Mouse (Mus musculus) layer of hippocampus, postnatal 10 days (tissue): Measurements from ENCODE around the gene Rab30. TPM values are rescaled to one million over a fixed set of nuclear protein-coding genes. Genes with fewer than 3 reads are reported as not detected.

Experiments used
- total RNA-seq, 2 experiments: library from RNA; stranded (reverse); gene quantifications; 2 replicates each; pipeline ENCODE4 v1.2.3; 2021

The Rab30 gene
- total RNA-seq, 2 experiments from 2014 or later = 43.7 to 44.0 TPM

Other genes starting within 250 kb of the Rab30 start
- 10 to 100 TPM; 15.7 to 16.2 TPM for gene Ccdc90b, start 180.5 kb upstream of the Rab30 start, total RNA-seq
- gene Ankrd42, start 104.5 kb upstream of the Rab30 start, total RNA-seq = 10 to 100 TPM; 26.4 to 26.6 TPM
- 10 to 100 TPM; 41.8 to 45.5 TPM for gene Pcf11, start 71.7 kb upstream of the Rab30 start, total RNA-seq
- 1 to 10 TPM; 1.8 to 2.0 TPM for gene Ddias, start 132.6 kb downstream of the Rab30 start, total RNA-seq
- gene Prcp, start 132.9 kb downstream of the Rab30 start, total RNA-seq = 10 to 100 TPM; 15.3 TPM